Mouse (Mus musculus): ENCODE results near the gene Etnk2. TPM values are rescaled to one million over a fixed set of nuclear protein-coding genes. Genes with fewer than 3 reads are reported as not detected.

Etnk2 gene
- polyA plus RNA-seq, 1 experiment from 2014 or later = 0.12 TPM

DNA sequence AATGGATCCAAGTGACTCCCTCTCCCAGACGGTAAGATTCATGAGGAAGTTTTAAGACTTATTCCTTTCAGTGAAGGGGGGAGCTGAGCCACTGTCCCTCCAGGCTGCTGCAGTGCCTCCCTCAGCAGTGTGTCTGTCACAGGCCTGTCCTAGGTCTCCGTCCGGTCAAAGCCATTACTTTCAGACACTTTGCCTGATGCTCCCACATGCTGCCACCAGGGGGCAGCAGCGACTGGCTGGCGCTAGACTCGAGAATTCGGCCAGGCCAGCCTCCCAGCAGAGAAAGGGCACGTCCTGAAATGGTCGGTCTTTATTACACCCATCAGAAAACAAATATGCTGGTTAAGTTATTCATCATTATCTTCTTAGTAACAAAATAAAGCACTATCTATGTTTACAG lies 18.6 kb downstream of the Etnk2 start:
- peak; percentile 74 for DNase-seq (ENCODE audit: low spot score)

- no peak for DNase-seq (ENCODE audit: low spot score)
These were observed 19.3 kb downstream of the Etnk2 start for GRCm38 (mm10) chr1:133382552-133383155.

GRCm38 (mm10) chr1:133383157-133383783 lies 19.9 kb downstream of the Etnk2 start:
- DNase-seq (ENCODE audit: low spot score) = no peak

GRCm38 (mm10) chr1:133385506-133385905 lies 22.1 kb downstream of the Etnk2 start:
- peak; percentile 87 for DNase-seq (ENCODE audit: low spot score)

DNA sequence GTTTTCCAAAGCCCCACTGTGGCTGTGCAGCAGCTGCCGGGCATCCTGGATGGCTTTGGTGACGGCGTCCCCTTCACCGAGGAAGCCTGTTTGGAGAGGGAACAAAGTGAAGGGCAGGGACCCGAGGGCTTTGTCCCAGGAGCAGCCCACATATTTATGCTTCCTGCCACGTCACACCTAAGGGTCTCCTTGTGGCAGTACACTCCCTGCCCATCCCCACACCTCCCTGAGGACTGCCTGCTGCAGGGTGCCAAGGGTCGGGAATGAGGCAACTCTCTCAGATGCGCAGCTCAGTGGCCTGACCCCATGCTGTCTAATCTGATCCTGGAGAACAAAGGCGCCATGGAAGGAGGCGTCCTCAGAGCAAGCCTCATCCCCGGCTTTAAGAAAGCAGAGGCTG lies 22.8 kb downstream of the Etnk2 start:
- DNase-seq (ENCODE audit: low spot score) = no peak

- no peak for DNase-seq (ENCODE audit: low spot score)
These were observed 24.3 kb downstream of the Etnk2 start for GRCm38 (mm10) chr1:133387539-133388268.

GRCm38 (mm10) chr1:133394702-133395101 lies 31.3 kb downstream of the Etnk2 start:
- no peak for DNase-seq (ENCODE audit: low spot score)

- no peak for DNase-seq (ENCODE audit: low spot score)
These were observed 33.3 kb downstream of the Etnk2 start for GRCm38 (mm10) chr1:133396693-133397092.

DNA sequence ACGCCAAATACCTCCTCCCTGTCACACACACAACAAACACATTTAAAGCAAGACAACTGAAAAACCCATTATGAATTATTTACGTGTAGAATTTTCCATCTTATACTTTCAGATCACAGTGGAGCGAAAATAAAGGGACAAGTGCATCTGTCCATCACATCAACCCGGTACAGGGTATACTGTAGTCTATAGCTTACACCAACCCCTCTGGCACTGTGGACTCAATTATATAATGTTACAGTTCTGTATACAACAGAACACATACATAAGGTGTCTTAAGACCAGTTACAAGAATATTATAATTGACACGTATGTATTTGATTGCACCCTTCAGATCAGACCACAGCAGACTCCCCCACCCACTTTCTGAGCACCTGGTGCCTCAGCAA lies 33.7 kb downstream of the Etnk2 start:
- no peak for DNase-seq (ENCODE audit: low spot score)

DNA sequence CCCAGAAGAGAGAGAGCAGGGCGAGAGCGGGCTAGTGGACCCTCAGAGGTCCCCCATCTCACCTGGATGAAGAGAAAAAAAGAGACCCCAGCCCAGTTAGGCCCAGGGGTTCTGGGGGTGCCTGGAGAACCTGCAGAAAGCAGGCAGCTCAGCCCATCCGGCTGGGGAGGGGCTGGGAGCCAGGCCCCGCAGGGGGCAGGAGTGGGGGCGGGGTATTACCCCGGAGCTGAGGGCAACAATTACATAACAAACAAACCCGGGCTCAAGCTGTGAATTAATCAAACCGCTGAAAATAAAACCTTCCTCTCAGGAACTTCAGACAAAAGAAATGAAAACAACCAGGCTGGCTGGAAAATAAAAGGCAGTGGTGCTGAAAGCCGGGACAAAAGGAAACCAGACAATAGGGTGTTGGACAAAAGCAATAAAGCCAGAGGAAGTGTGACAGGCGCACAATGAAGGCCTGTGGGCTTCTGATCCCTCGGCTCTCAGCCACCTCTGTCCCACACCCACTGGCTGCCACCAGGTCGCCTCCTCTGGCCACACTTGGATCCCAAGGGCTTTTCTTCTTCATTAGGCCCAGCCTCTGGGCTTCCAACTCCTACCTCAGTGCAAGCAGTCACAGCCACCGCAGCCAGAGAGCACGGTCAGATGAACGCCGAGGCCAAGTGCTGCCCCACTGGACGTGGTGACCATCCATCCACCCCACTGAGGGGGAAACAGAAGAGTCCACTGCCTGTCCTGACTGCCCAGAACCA lies 34.3 kb downstream of the Etnk2 start:
- no peak for DNase-seq (ENCODE audit: low spot score)

GRCm38 (mm10) chr1:133400014-133400725 lies 36.8 kb downstream of the Etnk2 start:
- DNase-seq (ENCODE audit: low spot score) = peak; percentile 64

GRCm38 (mm10) chr1:133404005-133404404 lies 40.6 kb downstream of the Etnk2 start:
- DNase-seq (ENCODE audit: low spot score) = no peak

- peak; percentile 32 for DNase-seq (ENCODE audit: low spot score)
These were observed 43.2 kb downstream of the Etnk2 start for GRCm38 (mm10) chr1:133406614-133407013.

GRCm38 (mm10) chr1:133407436-133407835 lies 44.1 kb downstream of the Etnk2 start:
- no peak for DNase-seq (ENCODE audit: low spot score)

GRCm38 (mm10) chr1:133408321-133408720 lies 44.9 kb downstream of the Etnk2 start:
- DNase-seq (ENCODE audit: low spot score) = no peak

GRCm38 (mm10) chr1:133408880-133409516 lies 45.6 kb downstream of the Etnk2 start:
- no peak for DNase-seq (ENCODE audit: low spot score)

GRCm38 (mm10) chr1:133409786-133410185 lies 46.4 kb downstream of the Etnk2 start:
- no peak for DNase-seq (ENCODE audit: low spot score)

DNA sequence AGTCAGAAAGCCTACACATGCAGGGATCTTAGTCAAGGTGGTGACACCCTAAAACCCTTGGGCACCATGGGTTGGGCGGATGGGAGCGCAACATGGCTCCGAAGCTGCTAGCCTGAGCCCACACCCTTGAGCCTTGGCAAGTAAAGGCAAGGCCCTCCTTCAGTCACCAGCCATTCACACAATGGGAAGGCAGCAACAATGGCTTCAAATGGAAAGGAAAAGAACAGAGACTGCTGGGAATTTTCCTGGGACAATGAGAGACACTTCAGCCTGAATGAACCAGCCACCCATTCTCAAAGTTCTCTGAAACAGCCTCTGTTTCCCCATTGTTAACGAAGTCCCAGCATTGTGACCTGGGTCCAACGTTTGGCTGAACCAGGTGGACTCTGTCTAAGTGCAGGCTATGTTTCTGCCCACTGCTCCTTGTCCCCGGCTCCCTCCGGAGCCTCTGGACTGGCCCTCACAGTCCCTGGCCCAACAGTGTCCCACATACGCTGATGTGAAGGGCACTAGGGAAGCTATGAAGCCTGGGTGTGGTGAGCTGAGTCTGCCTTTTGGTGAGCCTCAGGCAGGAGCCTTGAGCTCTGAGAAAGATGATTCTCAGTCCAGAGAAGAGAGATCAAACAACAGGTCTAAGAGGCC lies 48.3 kb downstream of the Etnk2 start:
- DNase-seq (ENCODE audit: low spot score) = no peak

- DNase-seq (ENCODE audit: low spot score) = no peak
These were observed 49.6 kb downstream of the Etnk2 start for GRCm38 (mm10) chr1:133412941-133413340.

DNA sequence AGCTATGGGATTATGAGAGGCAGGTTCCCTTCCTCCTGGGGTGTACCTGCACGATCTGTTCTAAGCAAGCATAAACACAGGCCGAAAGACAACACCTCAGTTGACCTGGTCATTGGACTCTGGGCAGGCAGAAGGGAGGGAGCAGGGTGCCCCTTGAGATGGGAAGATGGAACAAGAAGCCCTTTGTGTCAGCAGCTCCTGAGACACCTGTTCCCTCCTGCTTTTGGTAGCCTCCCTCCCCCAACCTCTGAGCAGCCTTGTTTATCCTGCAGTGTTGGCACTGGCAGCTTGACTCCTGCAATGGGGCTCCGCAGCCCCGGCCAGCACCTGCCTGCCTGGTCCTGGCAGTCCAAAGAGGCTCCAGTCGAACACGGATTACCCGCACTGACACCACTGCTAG lies 51.7 kb downstream of the Etnk2 start:
- no peak for DNase-seq (ENCODE audit: low spot score)
